Mouse (Mus musculus) heart, adult 18-20 months (tissue): ENCODE results near the gene Kyat1. TPM values are rescaled to one million over a fixed set of nuclear protein-coding genes. Genes with fewer than 3 reads are reported as not detected.
A peak's percentile ranks its signal among the peaks of the same experiment; 100 is the strongest.

Source experiments
- DNase-seq, 2 experiments: peaks; one replicate each; pipeline ENCODE4 v3.0.0; 2021 to 2022; ENCODE audit warnings: mixed read lengths in 1 of 2
- long read RNA-seq, 2 experiments: library from polyadenylated mRNA; stranded (forward); transcript quantifications; one replicate each; pipeline ENCODE4 v2.0.0; 2021
- total RNA-seq, 2 experiments: library from RNA; stranded (reverse); gene quantifications; 2 replicates each; pipeline ENCODE4 v1.2.3; 2021

Gene Kyat1
- total RNA-seq = 10 to 100 TPM; 36.0 to 36.5 TPM
- long read RNA-seq, experiment 1, transcript Kyat1-201 (13 exons, 1,876 nt) = major isoform, 15 of 23 reads
- long read RNA-seq, experiment 1, partial matches to known transcripts = 3 of 23 reads
- long read RNA-seq, experiment 1, other reads (novel, unspliced or antisense) = 2 of 23 reads
- long read RNA-seq, experiment 2, transcript Kyat1-201 (13 exons, 1,876 nt) = major isoform, 8 of 12 reads
- long read RNA-seq, experiment 2, partial matches to known transcripts = 2 of 12 reads
- long read RNA-seq, experiment 2, other reads (novel, unspliced or antisense) = 0 of 12 reads

GRCm38 (mm10) chr2:30205629-30206357, at the start of gene Kyat1:
Gene Kyat1 (minus strand): TSS chr2:30205847.
- peak; percentile 97 to 98 for DNase-seq

- DNase-seq = peak; percentile 31 to 41
These were observed 48.2 kb upstream of the Kyat1 start for GRCm38 (mm10) chr2:30253809-30254208.

- DNase-seq = peak in 1 of 2 experiments; percentile 16
These were observed 46.9 kb upstream of the Kyat1 start for GRCm38 (mm10) chr2:30252521-30252920.

- peak; percentile 60 to 80 for DNase-seq
These were observed 45.9 kb upstream of the Kyat1 start for GRCm38 (mm10) chr2:30251417-30252104.

- peak in 1 of 2 experiments; percentile 39 for DNase-seq
These were observed 44.8 kb upstream of the Kyat1 start for GRCm38 (mm10) chr2:30250166-30251128.

GRCm38 (mm10) chr2:30249182-30249581, 43.5 kb upstream of the Kyat1 start:
- DNase-seq = peak in 1 of 2 experiments; percentile 13

GRCm38 (mm10) chr2:30247681-30248080, 42.0 kb upstream of the Kyat1 start:
- peak; percentile 36 to 48 for DNase-seq

GRCm38 (mm10) chr2:30247036-30247435, 41.4 kb upstream of the Kyat1 start:
- DNase-seq = no peak

- DNase-seq = peak in 1 of 2 experiments; percentile 30
These were observed 39.0 kb upstream of the Kyat1 start for GRCm38 (mm10) chr2:30244595-30245178.

GRCm38 (mm10) chr2:30243391-30243790, 37.7 kb upstream of the Kyat1 start:
- peak in 1 of 2 experiments; percentile 41 for DNase-seq

GRCm38 (mm10) chr2:30242509-30242908, 36.9 kb upstream of the Kyat1 start:
- DNase-seq = peak; percentile 85 to 95

GRCm38 (mm10) chr2:30240267-30240666, 34.6 kb upstream of the Kyat1 start, which contains the start of gene Gm28035:
Gene Gm28035 (plus strand): TSS chr2:30240567.
- no peak for DNase-seq

GRCm38 (mm10) chr2:30239777-30240176, 34.1 kb upstream of the Kyat1 start:
- DNase-seq = peak; percentile 86 to 92

GRCm38 (mm10) chr2:30238906-30239465, 33.3 kb upstream of the Kyat1 start:
- DNase-seq = peak; percentile 46 to 60

GRCm38 (mm10) chr2:30237881-30238280, 32.2 kb upstream of the Kyat1 start:
- DNase-seq = peak in 1 of 2 experiments; percentile 81

GRCm38 (mm10) chr2:30237199-30237880, 31.7 kb upstream of the Kyat1 start, which contains the start of gene Lrrc8a:
Gene Lrrc8a (plus strand): TSS chr2:30237715.
- DNase-seq = peak; percentile 100

GRCm38 (mm10) chr2:30236426-30237198, 31.0 kb upstream of the Kyat1 start:
- DNase-seq = no peak

- DNase-seq = no peak
These were observed 29.9 kb upstream of the Kyat1 start for GRCm38 (mm10) chr2:30235593-30235992.

- DNase-seq = no peak
These were observed 10.6 kb upstream of the Kyat1 start for GRCm38 (mm10) chr2:30216293-30216692.
